Mouse (Mus musculus): ENCODE data around the gene Cd101. TPM values are rescaled to one million over a fixed set of nuclear protein-coding genes. Genes with fewer than 3 reads are reported as not detected.

Gene Cd101
- polyA plus RNA-seq, 1 experiment from 2014 or later, result 0.06 TPM

DNA sequence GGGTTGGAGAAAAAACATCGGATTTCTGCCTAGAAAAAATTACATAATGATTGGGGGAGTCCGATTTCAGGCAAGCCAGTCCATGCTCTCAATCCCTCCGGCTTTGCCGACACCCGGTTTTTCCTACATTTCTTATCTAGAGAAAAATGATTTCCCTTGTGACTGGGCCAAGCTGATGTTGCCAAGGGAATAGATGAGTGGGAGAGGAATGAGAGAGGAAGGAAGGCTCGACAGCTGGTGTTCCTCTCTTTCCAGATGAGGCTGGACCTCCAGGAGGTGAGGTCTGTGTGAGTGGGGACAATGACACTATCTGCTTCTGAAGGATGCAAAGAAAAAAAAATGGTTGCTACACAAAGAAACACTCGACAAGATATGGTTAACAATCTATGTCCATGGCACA lies 36.2 kb downstream of the Cd101 start:
- H3K36me3 ChIP-seq, result no peaks in the 10 kb centered on the region
- no peak overlapping the region for H3K27ac ChIP-seq (replicated peaks)
- no peaks in the 10 kb centered on the region for H3K27me3 ChIP-seq (ENCODE audit: low read depth, poor library complexity, severe bottlenecking)
- no peak for DNase-seq (ENCODE audit: low spot score)
- 90% methylated on average over 7 of the region's 7 CpGs for WGBS
- no peaks in the 10 kb centered on the region for H3K9me3 ChIP-seq (replicated peaks)
- peaks cover 17% of the 10 kb centered on the region for H3K4me1 ChIP-seq
- no peak overlapping the region for H3K4me3 ChIP-seq

- Histone ChIP-seq H3K4me3 (no peak overlapping the region), H3K27me3 (ENCODE audit: low read depth, poor library complexity, severe bottlenecking) (no peaks in the 10 kb centered on the region), H3K36me3 (no peaks in the 10 kb centered on the region), H3K27ac (replicated peaks) (no peak overlapping the region), H3K9me3 (replicated peaks) (no peaks in the 10 kb centered on the region), H3K4me1 (peaks cover 17% of the 10 kb centered on the region)
- no peak for DNase-seq (ENCODE audit: low spot score)
- WGBS, result 65% methylated on average over 1 of the region's 1 CpGs
Measured at GRCm38 (mm10) chr3:100990231-100990630, 39.1 kb downstream of the Cd101 start.

- DNase-seq (ENCODE audit: low spot score), result no peak
- no peaks in the 10 kb centered on the region for H3K36me3 ChIP-seq
- no peak overlapping the region for H3K27ac ChIP-seq (replicated peaks)
- H3K4me3 ChIP-seq, result no peak overlapping the region
- H3K4me1 ChIP-seq, result peaks cover 14% of the 10 kb centered on the region
- H3K27me3 ChIP-seq (ENCODE audit: low read depth, poor library complexity, severe bottlenecking), result no peaks in the 10 kb centered on the region
- H3K9me3 ChIP-seq (replicated peaks), result no peaks in the 10 kb centered on the region
- WGBS, result 74% methylated on average over 12 of the region's 12 CpGs
Measured at GRCm38 (mm10) chr3:100989417-100989816, 39.9 kb downstream of the Cd101 start.

- Histone ChIP-seq H3K27me3 (ENCODE audit: low read depth, poor library complexity, severe bottlenecking) (no peaks in the 10 kb centered on the region; the same call in 1 of the 2 replicates), H3K27ac (replicated peaks) (no peak overlapping the region), H3K36me3 (no peaks in the 10 kb centered on the region), H3K4me3 (no peak overlapping the region), H3K4me1 (peaks cover 22% of the 10 kb centered on the region), H3K9me3 (replicated peaks) (no peaks in the 10 kb centered on the region)
- DNase-seq (ENCODE audit: low spot score), result no peak
- whole genome bisulfite sequencing, result 85% methylated on average over 8 of the region's 8 CpGs
Measured at GRCm38 (mm10) chr3:100979290-100979689, 50.1 kb downstream of the Cd101 start.

- Histone ChIP-seq H3K36me3 (no peaks in the 10 kb centered on the region), H3K27me3 (ENCODE audit: low read depth, poor library complexity, severe bottlenecking) (no peaks in the 10 kb centered on the region), H3K9me3 (replicated peaks) (no peaks in the 10 kb centered on the region), H3K4me3 (no peak overlapping the region), H3K4me1 (peaks cover 13% of the 10 kb centered on the region), H3K27ac (replicated peaks) (no peak overlapping the region)
- 8% methylated on average over 1 of the region's 1 CpGs for WGBS
- DNase-seq (ENCODE audit: low spot score), result no peak
Measured at GRCm38 (mm10) chr3:100973906-100974305, 55.5 kb downstream of the Cd101 start.

DNA sequence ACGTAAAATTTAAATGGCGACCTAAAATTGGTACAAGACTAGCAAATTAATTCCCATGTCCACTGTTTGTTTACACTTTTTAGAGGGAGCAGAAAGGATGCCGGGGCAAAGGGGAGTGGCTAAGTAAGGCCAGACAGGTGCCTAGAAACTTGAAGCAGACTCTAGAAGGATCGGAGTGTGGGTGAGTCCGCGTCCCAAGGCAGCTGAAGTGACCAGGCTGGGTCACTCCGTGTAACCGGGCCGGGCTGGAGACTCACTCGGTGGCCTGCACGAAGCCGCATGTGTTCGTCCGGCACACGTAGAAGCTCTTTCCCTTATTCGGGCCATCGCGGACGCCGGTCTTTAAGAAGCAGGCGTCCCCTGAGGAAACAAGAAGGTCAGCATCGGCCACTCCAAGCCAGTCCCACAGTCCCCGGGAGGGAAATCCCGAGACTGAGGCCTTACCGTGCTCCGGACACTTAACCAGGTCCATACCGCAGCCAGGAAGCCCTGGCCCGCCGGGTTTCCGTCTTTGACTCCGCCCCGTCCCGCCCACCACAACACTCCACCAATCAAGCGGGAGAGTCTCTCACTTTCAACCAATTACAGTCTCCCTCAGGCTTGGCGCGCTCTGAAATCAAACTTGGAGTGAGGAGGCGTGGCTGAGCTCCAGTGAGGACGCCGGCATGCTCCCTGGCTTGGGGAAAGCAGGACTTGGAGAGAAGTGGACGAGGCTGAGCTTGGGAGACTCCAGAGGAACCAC lies 60.0 kb downstream of the Cd101 start, which contains the start of gene Ttf2:
TSS of gene Ttf2 (minus strand) at position 488 of the 742 bp plus-strand sequence.
- peaks cover 14% of the 10 kb centered on the region for H3K4me1 ChIP-seq
- H3K27me3 ChIP-seq (ENCODE audit: low read depth, poor library complexity, severe bottlenecking), result no peaks in the 10 kb centered on the region
- H3K36me3 ChIP-seq, result peaks cover 29% of the 10 kb centered on the region
- peak within 1 kb of the TSS; percentile 77 for H3K4me3 ChIP-seq
- DNase-seq (ENCODE audit: low spot score), result peak; percentile 94
- WGBS, result under 1% methylated on average over 40 of the region's 40 CpGs
- H3K27ac ChIP-seq (replicated peaks), result peak within 1 kb of the TSS; percentile 88
- no peaks in the 10 kb centered on the region for H3K9me3 ChIP-seq (replicated peaks)

DNA sequence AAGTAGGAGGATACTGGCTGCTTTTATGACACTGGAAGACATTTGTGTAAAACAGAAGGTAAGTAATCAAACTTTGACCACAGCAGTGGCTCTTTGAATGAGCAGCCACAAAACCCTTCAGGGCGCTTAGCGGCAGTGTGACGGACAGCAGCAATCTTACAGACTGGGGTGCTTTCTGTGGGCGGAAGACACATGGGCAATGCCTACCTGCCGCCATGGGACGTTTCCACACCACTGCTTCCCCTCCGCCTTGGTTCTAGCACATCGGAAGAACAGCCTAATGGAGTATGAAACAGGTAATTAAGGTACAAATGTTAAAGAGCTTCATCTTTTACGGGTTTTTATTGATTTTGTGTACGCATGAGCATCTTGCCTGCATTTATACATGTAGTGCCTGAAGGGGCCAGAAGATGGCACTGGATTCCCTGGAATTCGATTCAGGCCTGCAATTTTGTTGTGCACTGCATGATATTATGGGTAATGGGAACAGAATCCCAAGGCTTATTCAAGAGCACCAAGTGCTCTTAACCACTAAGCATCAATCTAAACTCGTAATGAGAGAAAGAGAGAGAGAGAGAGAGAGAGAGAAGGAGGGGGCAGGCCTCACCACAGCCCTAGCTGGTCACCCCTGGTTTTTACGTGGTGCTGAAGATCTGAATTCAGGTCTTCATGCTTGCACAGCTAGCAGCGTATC lies 65.4 kb downstream of the Cd101 start:
- peaks cover 80% of the 10 kb centered on the region for H3K36me3 ChIP-seq

GRCm38 (mm10) chr3:100961501-100961900 lies 67.9 kb downstream of the Cd101 start:
- H3K9me3 ChIP-seq (replicated peaks), result no peaks in the 10 kb centered on the region
- WGBS, result 93% methylated on average over 7 of the region's 7 CpGs

More for the DNA sequence above, 65.4 kb downstream of the Cd101 start:
- no peak overlapping the region for H3K27ac ChIP-seq (replicated peaks)
- no peaks in the 10 kb centered on the region for H3K9me3 ChIP-seq (replicated peaks)
- H3K27me3 ChIP-seq (ENCODE audit: low read depth, poor library complexity, severe bottlenecking), result no peaks in the 10 kb centered on the region
- H3K4me1 ChIP-seq, result peaks cover 4% of the 10 kb centered on the region
- no peak overlapping the region for H3K4me3 ChIP-seq
- WGBS, result 87% methylated on average over 14 of the region's 14 CpGs
- DNase-seq (ENCODE audit: low spot score), result peak; percentile 26

DNA sequence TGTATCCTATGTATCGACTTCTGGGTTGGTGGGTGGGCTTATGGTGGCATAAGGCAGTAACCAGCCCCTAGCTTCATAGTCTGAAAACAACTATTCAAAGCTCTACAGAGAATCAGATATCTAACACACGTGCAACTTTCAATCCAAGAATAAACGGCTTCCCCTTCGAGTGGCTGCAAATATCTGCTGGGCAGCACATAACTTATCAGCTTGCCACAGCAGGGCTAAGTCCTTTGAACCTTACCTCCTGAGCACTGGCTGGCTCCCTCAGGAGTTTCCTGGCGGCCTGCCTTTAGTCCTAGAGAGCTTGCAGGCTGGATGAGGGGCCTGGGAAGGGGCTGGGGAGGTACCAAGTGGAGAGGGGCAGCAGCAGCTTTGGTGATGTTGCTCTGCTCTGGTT lies 68.3 kb downstream of the Cd101 start:
- 87% methylated on average over 5 of the region's 5 CpGs for WGBS
- Histone ChIP-seq H3K4me1 (no peaks in the 10 kb centered on the region), H3K27me3 (ENCODE audit: low read depth, poor library complexity, severe bottlenecking) (no peaks in the 10 kb centered on the region), H3K4me3 (no peak overlapping the region), H3K36me3 (peaks cover 97% of the 10 kb centered on the region), H3K9me3 (replicated peaks) (no peaks in the 10 kb centered on the region), H3K27ac (replicated peaks) (no peak overlapping the region)
- DNase-seq (ENCODE audit: low spot score), result no peak

More at GRCm38 (mm10) chr3:100961501-100961900, 67.9 kb downstream of the Cd101 start:
- H3K4me1 ChIP-seq, result no peaks in the 10 kb centered on the region
- H3K27me3 ChIP-seq (ENCODE audit: low read depth, poor library complexity, severe bottlenecking), result no peaks in the 10 kb centered on the region
- no peak overlapping the region for H3K4me3 ChIP-seq
- H3K36me3 ChIP-seq, result peaks cover 96% of the 10 kb centered on the region
- H3K27ac ChIP-seq (replicated peaks), result no peak overlapping the region
- no peak for DNase-seq (ENCODE audit: low spot score)

- no peaks in the 10 kb centered on the region for H3K27me3 ChIP-seq (ENCODE audit: low read depth, poor library complexity, severe bottlenecking)
- no peaks in the 10 kb centered on the region for H3K9me3 ChIP-seq (replicated peaks)
- H3K36me3 ChIP-seq, result peaks cover 97% of the 10 kb centered on the region
- H3K4me3 ChIP-seq, result no peak overlapping the region
- no peak for DNase-seq (ENCODE audit: low spot score)
- H3K4me1 ChIP-seq, result no peaks in the 10 kb centered on the region
- no peak overlapping the region for H3K27ac ChIP-seq (replicated peaks)
Measured at GRCm38 (mm10) chr3:100954616-100955015, 74.7 kb downstream of the Cd101 start.

DNA sequence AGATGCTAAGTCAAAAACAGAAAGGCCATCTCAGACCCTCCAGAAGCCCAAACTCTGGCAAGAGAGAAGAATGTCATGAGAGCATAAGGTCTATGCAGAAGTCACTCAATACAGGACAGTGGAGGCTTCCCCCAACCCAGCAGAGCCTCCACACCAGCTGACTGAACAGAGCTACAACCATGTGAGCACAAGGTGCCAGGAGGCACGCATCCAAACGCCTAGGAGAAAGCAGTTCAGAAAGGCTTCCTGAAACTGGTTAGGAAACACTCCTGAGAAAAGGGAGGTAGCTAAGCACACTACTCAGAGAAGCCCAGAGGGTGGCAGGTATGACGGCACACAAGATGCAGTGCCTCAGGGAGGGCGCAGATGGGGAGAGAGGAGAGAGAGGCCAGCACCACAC lies 77.8 kb downstream of the Cd101 start:
- no peaks in the 10 kb centered on the region for H3K4me1 ChIP-seq
- H3K9me3 ChIP-seq (replicated peaks), result no peaks in the 10 kb centered on the region
- H3K36me3 ChIP-seq, result peaks cover 96% of the 10 kb centered on the region
- H3K4me3 ChIP-seq, result no peak overlapping the region
- no peak for DNase-seq (ENCODE audit: low spot score)
- no peak overlapping the region for H3K27ac ChIP-seq (replicated peaks)
- no peaks in the 10 kb centered on the region for H3K27me3 ChIP-seq (ENCODE audit: low read depth, poor library complexity, severe bottlenecking)
- 94% methylated on average over 4 of the region's 4 CpGs for WGBS

GRCm38 (mm10) chr3:100947286-100947685 lies 82.1 kb downstream of the Cd101 start:
- no peak for DNase-seq (ENCODE audit: low spot score)
- H3K36me3 ChIP-seq, result peaks cover 98% of the 10 kb centered on the region
- no peak overlapping the region for H3K27ac ChIP-seq (replicated peaks)
- H3K9me3 ChIP-seq (replicated peaks), result no peaks in the 10 kb centered on the region
- H3K27me3 ChIP-seq (ENCODE audit: low read depth, poor library complexity, severe bottlenecking), result no peaks in the 10 kb centered on the region
- no peak overlapping the region for H3K4me3 ChIP-seq
- H3K4me1 ChIP-seq, result no peaks in the 10 kb centered on the region
- 91% methylated on average over 8 of the region's 8 CpGs for WGBS
